Mouse (Mus musculus) hematopoietic multipotent progenitor cell, adult 10-12 weeks (in vitro differentiated cells): ENCODE data around the gene 3300002I08Rik. TPM values are rescaled to one million over a fixed set of nuclear protein-coding genes. Genes with fewer than 3 reads are reported as not detected.

Experiments
- polyA plus RNA-seq: library from polyadenylated mRNA; stranded (reverse); fragments of >175 nt; gene quantifications from 2 replicates; pipeline ENCODE4 v1.2.3, GENCODE M21; 2012; ENCODE audit warnings: low replicate concordance

Gene 3300002I08Rik
- not detected in 2 replicates for polyA plus RNA-seq

DNA sequence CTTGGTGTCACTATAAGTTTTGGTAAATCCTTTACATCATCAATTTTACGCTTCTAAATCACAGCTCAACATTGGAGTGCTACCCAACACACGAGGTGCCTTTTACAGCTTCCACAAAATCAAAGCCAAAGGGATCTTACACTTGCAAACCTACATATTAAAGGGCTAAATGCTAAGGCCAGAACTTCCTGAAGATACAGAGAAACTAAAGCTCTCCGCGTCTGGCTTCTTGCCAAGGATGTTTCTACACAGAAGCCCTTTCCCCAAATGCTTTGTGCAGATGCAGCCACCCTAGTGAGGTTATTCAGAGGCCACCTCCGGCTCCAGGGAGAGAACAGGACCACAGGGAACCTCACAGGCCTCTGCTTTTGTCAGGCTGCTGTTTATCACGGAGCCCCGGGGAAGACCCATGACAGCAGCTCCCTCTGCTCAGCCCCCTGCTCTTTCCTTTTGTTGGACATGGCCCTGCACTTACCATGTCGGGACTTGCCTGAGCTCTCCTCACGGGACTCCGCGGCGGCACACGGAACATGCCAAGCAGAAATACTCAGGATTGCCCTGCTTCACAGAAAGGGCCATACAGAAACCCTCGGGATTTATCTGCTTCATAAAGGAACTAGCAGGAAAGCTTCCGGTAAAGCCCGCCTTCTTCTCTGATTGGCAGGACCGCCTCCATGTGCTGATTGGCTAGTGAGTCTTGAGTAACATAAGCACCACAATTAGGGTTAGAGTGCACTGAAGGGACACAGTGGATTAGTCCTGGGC, at the start of gene 3300002I08Rik:
TSS of gene 3300002I08Rik (minus strand) at position 653 of the 765 bp plus-strand sequence.

DNA sequence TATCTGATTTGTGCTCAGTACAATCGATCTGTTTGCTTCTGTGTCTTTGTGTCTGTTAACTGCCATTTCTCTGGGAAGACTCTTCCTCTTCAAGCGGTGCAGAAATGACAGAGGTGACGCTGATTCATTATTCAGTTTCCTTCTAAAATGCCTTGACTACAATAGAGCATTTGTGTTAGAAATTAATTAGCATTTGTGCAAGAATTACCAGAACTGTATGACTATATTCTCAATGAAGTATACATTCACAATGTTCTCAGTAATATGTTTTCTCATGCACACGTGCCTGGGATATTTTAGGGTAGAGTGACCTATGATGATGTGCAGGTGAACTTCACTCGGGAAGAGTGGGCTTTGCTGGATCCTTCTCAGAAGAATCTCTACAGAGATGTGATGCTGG, 39.2 kb downstream of the 3300002I08Rik start, which contains the start of gene Gm10130:
TSS of gene Gm10130 (plus strand) at position 301 of the 400 bp plus-strand sequence.

Other genes with a start within 250 kb of the 3300002I08Rik start
- 0.17 and 0.59 TPM in 2 replicates for gene Zfp120, start 226.1 kb downstream of the 3300002I08Rik start, polyA plus RNA-seq
- gene Gm10770, start 183.1 kb downstream of the 3300002I08Rik start, polyA plus RNA-seq: not detected in 2 replicates
- gene Gm14139, start 181.0 kb downstream of the 3300002I08Rik start, polyA plus RNA-seq: not detected in 2 replicates
- 0.11 TPM in 1 of 2 replicates, not detected in the other for gene Zfp937, start 144.7 kb downstream of the 3300002I08Rik start, polyA plus RNA-seq
- 0.28 and 0.33 TPM in 2 replicates for gene Gm21994, start 107.2 kb downstream of the 3300002I08Rik start, polyA plus RNA-seq
- gene Gm14124, start 105.2 kb downstream of the 3300002I08Rik start, polyA plus RNA-seq: not detected in 2 replicates
- not detected in 2 replicates for gene Gm10130, start 39.1 kb downstream of the 3300002I08Rik start, polyA plus RNA-seq
- gene Zfp442, start 88.7 kb upstream of the 3300002I08Rik start, polyA plus RNA-seq: 0.06 TPM in 1 of 2 replicates, not detected in the other
- not detected in 2 replicates for gene Zfp345, start 122.3 kb upstream of the 3300002I08Rik start, polyA plus RNA-seq
- gene Cst7, start 207.7 kb upstream of the 3300002I08Rik start, polyA plus RNA-seq: 1.3 and 1.5 TPM in 2 replicates
- 32.5 and 120 TPM in 2 replicates for gene Apmap, start 245.8 kb upstream of the 3300002I08Rik start, polyA plus RNA-seq